Mouse (Mus musculus): ENCODE measurements around the gene Pitpnm1. TPM values are rescaled to one million over a fixed set of nuclear protein-coding genes. Genes with fewer than 3 reads are reported as not detected.

Pitpnm1 gene
- polyA plus RNA-seq, 1 experiment from 2014 or later: 81.1 TPM

GRCm38 (mm10) chr19:4148819-4149218 is 49.0 kb downstream of the Pitpnm1 start:
- Histone ChIP-seq H3K9ac (peak overlapping the region; percentile 87), H3K9me3 (no peaks in the 10 kb centered on the region), H3K4me1 (replicated peaks) (peaks cover 26% of the 10 kb centered on the region), H3K4me2 (peak overlapping the region; percentile 82), H3K4me3 (peak overlapping the region; percentile 81), H3K27ac (replicated peaks) (peak overlapping the region; percentile 74), H3K27me3 (no peaks in the 10 kb centered on the region), H3K36me3 (peaks cover 5% of the 10 kb centered on the region; the same call in 1 of the 2 replicates)
- 4% methylated on average over 8 of the region's 8 CpGs for WGBS
- peak; percentile 0; the same call in 1 of the 2 replicates for ATAC-seq (ENCODE audit: low FRiP score, low read depth)

- Histone ChIP-seq H3K36me3 (peaks cover 5% of the 10 kb centered on the region; the same call in 1 of the 2 replicates), H3K27me3 (no peaks in the 10 kb centered on the region), H3K9ac (peak overlapping the region; percentile 87), H3K4me1 (replicated peaks) (peaks cover 26% of the 10 kb centered on the region), H3K27ac (replicated peaks) (no peak overlapping the region), H3K9me3 (no peaks in the 10 kb centered on the region), H3K4me3 (peak overlapping the region; percentile 81), H3K4me2 (peak overlapping the region; percentile 82)
- WGBS: 92% methylated on average over 11 of the region's 11 CpGs
- ATAC-seq (ENCODE audit: low FRiP score, low read depth): no peak
These were observed 49.5 kb downstream of the Pitpnm1 start for GRCm38 (mm10) chr19:4149283-4149682.

GRCm38 (mm10) chr19:4149764-4150461 is 50.1 kb downstream of the Pitpnm1 start:
- 96% methylated on average over 17 of the region's 17 CpGs for WGBS
- Histone ChIP-seq H3K4me1 (replicated peaks) (peaks cover 26% of the 10 kb centered on the region), H3K36me3 (peaks cover 5% of the 10 kb centered on the region; the same call in 1 of the 2 replicates), H3K27ac (replicated peaks) (no peak overlapping the region), H3K4me2 (peak overlapping the region; percentile 82), H3K27me3 (no peaks in the 10 kb centered on the region), H3K9ac (no peak overlapping the region), H3K4me3 (peak overlapping the region; percentile 81; the same call in 1 of the 2 replicates), H3K9me3 (no peaks in the 10 kb centered on the region)
- ATAC-seq (ENCODE audit: low FRiP score, low read depth): no peak

GRCm38 (mm10) chr19:4150567-4151487 is 51.0 kb downstream of the Pitpnm1 start:
- no peak for ATAC-seq (ENCODE audit: low FRiP score, low read depth)
- Histone ChIP-seq H3K36me3 (peaks cover 5% of the 10 kb centered on the region; the same call in 1 of the 2 replicates), H3K4me2 (no peak overlapping the region), H3K4me3 (no peak overlapping the region), H3K9me3 (no peaks in the 10 kb centered on the region), H3K27me3 (no peaks in the 10 kb centered on the region), H3K4me1 (replicated peaks) (peaks cover 26% of the 10 kb centered on the region), H3K27ac (replicated peaks) (no peak overlapping the region), H3K9ac (no peak overlapping the region)
- 90% methylated on average over 22 of the region's 22 CpGs for WGBS

DNA sequence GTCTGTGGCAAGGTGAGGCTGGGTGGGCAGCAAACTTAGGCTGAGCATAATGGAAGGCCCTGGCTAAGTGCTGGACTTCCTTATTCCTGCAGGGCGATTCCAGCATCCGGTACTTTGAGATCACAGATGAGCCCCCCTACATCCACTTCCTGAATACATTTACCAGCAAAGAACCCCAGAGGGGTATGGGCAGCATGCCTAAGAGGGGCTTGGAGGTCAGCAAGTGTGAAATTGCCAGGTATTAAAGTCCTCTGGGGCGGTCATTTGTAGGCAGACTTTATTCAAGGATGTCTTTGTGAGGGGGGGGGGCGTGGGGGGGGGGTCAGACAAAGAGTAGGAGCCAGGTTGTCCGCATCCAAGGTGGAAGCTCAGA is 51.7 kb downstream of the Pitpnm1 start:
- Histone ChIP-seq H3K4me1 (replicated peaks) (peaks cover 26% of the 10 kb centered on the region), H3K27ac (replicated peaks) (no peak overlapping the region), H3K36me3 (peaks cover 6% of the 10 kb centered on the region; the same call in 1 of the 2 replicates), H3K9ac (no peak overlapping the region), H3K4me2 (no peak overlapping the region), H3K27me3 (no peaks in the 10 kb centered on the region), H3K4me3 (no peak overlapping the region), H3K9me3 (no peaks in the 10 kb centered on the region)
- no peak for ATAC-seq (ENCODE audit: low FRiP score, low read depth)
- WGBS: 77% methylated on average over 5 of the region's 5 CpGs

- no peak overlapping the region for H3K4me3 ChIP-seq
- no peaks in the 10 kb centered on the region for H3K27me3 ChIP-seq
- H3K4me2 ChIP-seq: no peak overlapping the region
- no peak overlapping the region for H3K27ac ChIP-seq (replicated peaks)
- 83% methylated on average over 5 of the region's 5 CpGs for WGBS
- H3K9me3 ChIP-seq: no peaks in the 10 kb centered on the region
- no peak overlapping the region for H3K9ac ChIP-seq
- no peak for ATAC-seq (ENCODE audit: low FRiP score, low read depth)
- H3K36me3 ChIP-seq: peaks cover 10% of the 10 kb centered on the region; the same call in 1 of the 2 replicates
- peaks cover 26% of the 10 kb centered on the region for H3K4me1 ChIP-seq (replicated peaks)
These were observed 52.1 kb downstream of the Pitpnm1 start for GRCm38 (mm10) chr19:4151898-4152297.

DNA sequence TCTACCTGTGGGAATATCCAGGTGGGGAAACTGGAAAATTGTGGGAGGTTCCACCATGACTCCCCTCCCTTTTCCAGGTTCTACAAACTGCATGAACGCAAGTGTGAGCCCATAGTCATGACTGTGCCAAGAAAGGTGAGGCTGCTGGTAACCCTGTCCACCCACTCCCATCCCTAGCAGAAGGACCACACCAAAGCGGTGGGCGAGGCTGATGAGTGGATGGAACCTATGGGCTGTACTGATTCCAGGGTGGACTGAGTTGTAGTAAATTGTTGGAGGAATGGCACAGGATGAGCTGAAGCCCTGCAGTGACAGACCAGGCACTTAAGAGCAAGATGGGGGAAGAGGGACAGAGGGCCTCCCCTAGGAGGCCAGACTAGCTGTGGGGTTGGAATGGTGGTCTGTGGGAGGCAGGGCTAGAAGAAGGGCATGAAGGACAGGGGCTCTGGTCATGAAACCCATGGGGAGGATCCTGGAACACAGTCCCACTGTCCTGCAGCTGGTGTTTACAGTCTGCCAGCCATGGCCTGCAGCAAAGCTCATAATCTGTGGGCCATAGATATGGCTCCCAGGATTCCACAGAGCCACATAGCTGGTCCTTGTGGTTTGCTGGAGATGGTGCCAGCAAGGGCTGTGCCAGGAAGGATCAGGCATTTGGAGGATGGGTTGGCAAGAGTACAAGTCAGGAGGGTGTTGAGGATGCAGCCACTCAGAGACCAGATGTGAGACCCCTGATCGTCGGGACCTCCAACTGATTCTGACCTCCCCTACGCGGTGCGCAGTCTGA is 52.8 kb downstream of the Pitpnm1 start:
- Histone ChIP-seq H3K9me3 (no peaks in the 10 kb centered on the region), H3K4me1 (replicated peaks) (peaks cover 24% of the 10 kb centered on the region), H3K27ac (replicated peaks) (no peak overlapping the region; the same call in 1 of the 2 replicates), H3K4me3 (no peak overlapping the region), H3K36me3 (peaks cover 14% of the 10 kb centered on the region; the same call in 1 of the 2 replicates), H3K4me2 (no peak overlapping the region), H3K9ac (no peak overlapping the region), H3K27me3 (no peaks in the 10 kb centered on the region)
- WGBS: 85% methylated on average over 8 of the region's 8 CpGs
- no peak for ATAC-seq (ENCODE audit: low FRiP score, low read depth)

GRCm38 (mm10) chr19:4153232-4153654 is 53.4 kb downstream of the Pitpnm1 start, which contains the start of gene Ptprcap:
Gene Ptprcap (plus strand): TSS chr19:4153604.
- Histone ChIP-seq H3K36me3 (peaks cover 20% of the 10 kb centered on the region; the same call in 1 of the 2 replicates), H3K27ac (replicated peaks) (no peak within 1 kb of the TSS; the same call in 1 of the 2 replicates), H3K9me3 (no peaks in the 10 kb centered on the region), H3K4me1 (replicated peaks) (peaks cover 18% of the 10 kb centered on the region), H3K27me3 (no peaks in the 10 kb centered on the region), H3K4me3 (no peak within 1 kb of the TSS), H3K9ac (no peak within 1 kb of the TSS), H3K4me2 (no peak within 1 kb of the TSS)
- 72% methylated on average over 11 of the region's 11 CpGs for WGBS
- ATAC-seq (ENCODE audit: low FRiP score, low read depth): no peak

DNA sequence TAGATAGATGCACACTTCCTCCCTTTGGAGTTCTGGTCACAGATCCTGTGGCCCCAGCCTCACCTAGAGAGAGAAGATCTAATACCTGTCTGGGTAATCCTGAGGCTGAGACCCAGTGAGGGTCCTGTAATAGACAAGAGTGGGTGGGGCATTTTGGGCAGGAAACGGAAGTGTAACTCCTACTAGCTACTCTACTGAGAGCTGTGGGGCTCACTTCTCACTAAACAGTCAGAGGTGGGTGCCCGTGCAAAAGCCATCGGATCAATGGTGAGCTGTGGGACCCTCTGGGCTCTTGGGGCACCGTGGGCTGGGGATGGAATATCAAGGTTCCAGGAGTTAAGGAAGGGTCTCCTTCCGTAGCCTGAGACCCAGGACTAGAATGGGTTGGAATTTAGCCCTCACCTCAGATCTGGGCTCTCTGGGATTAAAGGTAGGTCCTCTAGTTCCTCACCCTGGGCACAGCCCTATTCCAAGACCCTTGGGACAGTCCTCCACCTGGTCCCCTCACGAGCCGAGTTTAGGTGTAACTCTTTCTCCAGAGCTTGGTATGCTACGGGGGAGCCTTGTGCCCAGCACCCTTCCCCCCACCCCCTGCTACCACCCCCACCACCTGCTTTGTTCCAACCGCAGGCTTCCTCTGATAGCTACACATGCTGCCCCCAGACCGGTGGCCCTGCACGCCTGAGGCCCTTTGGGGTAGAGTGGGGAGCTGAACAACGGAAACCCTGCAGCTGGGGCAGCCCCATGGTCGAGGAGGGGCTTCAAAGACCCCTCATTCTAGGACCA is 54.8 kb downstream of the Pitpnm1 start:
- 78% methylated on average over 13 of the region's 13 CpGs for WGBS
- no peak for ATAC-seq (ENCODE audit: low FRiP score, low read depth)
- H3K27me3 ChIP-seq: no peaks in the 10 kb centered on the region
- H3K27ac ChIP-seq (replicated peaks): no peak overlapping the region
- H3K9ac ChIP-seq: no peak overlapping the region
- H3K4me1 ChIP-seq (replicated peaks): peaks cover 8% of the 10 kb centered on the region
- peaks cover 34% of the 10 kb centered on the region for H3K36me3 ChIP-seq
- H3K9me3 ChIP-seq: no peaks in the 10 kb centered on the region
- H3K4me2 ChIP-seq: no peak overlapping the region
- no peak overlapping the region for H3K4me3 ChIP-seq

DNA sequence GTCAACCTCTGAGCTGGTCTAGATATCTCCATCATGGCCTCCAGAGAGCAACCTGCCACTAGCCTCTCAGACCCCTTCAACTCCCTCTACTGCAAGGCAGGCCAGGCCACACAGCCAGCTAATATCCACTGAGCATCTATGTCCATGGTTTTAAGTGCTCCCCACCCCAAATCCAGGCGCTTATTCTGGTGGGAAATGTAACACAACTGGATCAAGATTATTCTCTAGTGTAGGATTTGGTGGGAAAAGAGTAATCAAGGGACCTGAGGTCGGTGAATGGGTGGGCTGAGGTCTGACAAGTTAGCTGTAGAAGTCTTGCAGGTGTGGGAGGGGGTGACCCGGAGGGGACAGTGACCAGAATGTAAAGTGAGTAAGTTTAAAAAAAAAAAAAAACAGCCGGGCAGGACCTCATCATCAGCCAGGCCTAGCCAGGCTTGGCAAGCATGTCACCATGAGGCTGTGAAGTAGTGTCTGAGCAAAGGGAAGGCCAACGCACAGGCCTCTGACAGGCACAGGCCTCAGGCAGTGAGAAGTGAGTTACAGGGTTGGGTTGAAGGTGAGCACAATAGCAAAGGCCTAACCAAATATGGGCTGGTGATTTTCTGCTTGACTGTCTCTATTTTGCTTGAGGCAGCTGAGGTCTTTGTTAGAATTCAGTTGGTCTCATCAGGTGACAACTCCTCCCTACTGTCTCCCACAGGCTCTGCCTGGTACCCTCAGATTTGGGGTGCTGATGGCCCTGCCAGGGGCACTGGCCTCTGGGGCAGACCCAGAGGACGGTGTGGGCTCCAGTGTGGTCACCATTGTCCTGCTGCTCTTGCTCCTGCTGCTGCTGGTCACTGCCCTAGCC is 55.6 kb downstream of the Pitpnm1 start:
- 64% methylated on average over 6 of the region's 6 CpGs for WGBS
- Histone ChIP-seq H3K4me1 (replicated peaks) (0 out of 2 replicates have a peak, but pooled peaks cover 3% of the 10 kb centered on the region), H3K4me3 (no peak overlapping the region), H3K9ac (no peak overlapping the region), H3K9me3 (no peaks in the 10 kb centered on the region), H3K36me3 (peaks cover 37% of the 10 kb centered on the region), H3K27me3 (no peaks in the 10 kb centered on the region), H3K4me2 (no peak overlapping the region), H3K27ac (replicated peaks) (no peak overlapping the region)
- no peak for ATAC-seq (ENCODE audit: low FRiP score, low read depth)
